12 mouse cellular contexts compared by ENCODE assay signal in genomic region chr9:123440230-123441058, GRCm38 (mm10). TPM values are rescaled to one million over a fixed set of nuclear protein-coding genes. Genes with fewer than 3 reads are reported as not detected.
A peak's percentile ranks its signal among the peaks of the same experiment; 100 is the strongest.
DNase-seq lines count a peak whose midpoint lies in the region; ATAC-seq and TF ChIP-seq lines count a peak whose summit lies in the region.
"Had no signal": no experiment of that assay in that cellular context is flagged by ENCODE, and none has a peak within 500 bp of the region (broad histone marks: within the 10 kb centered on the region; RNA-seq: fewer than 3 reads in every experiment).

No protein-coding gene starts in this region.

- 52% methylated on average over 5 of the region's 5 CpGs for WGBS in heart, adult 2 months
- WGBS in heart, embryonic 10.5 days, result 62% methylated on average over 5 of the region's 5 CpGs
- WGBS in midbrain, embryonic 11.5 days, result 33% methylated on average over 5 of the region's 5 CpGs
- 34% methylated on average over 5 of the region's 5 CpGs for WGBS in midbrain, embryonic 13.5 days

- no peaks in the 10 kb centered on the region for H3K36me3 ChIP-seq in heart, adult 2 months (ENCODE audit: control insufficient read depth, insufficient read depth, low read length)
- peaks cover 27% of the 10 kb centered on the region for H3K36me3 ChIP-seq in heart, embryonic 10.5 days
- no peaks in the 10 kb centered on the region; the same call in 1 of the 2 replicates for H3K36me3 ChIP-seq in midbrain, embryonic 11.5 days (ENCODE audit: control insufficient read depth, insufficient read depth, low read length)
- peaks cover 39% of the 10 kb centered on the region for H3K36me3 ChIP-seq in midbrain, embryonic 13.5 days

- peak; percentile 40 to 50 for DNase-seq in heart, adult 2 months
- no peak for DNase-seq in heart, embryonic 10.5 days (ENCODE audit: low spot score)
- peak; percentile 85 for DNase-seq in midbrain, embryonic 11.5 days (ENCODE audit: low spot score, missing footprints)
- DNase-seq in gastrocnemius, adult 2 months, result peak; percentile 66
- peak; percentile 8 for DNase-seq in naive thymus-derived CD4-positive, alpha-beta T cell, adult 2 months (ENCODE audit: low read depth)
- DNase-seq in adrenal gland, adult 2 months, result no peak
- no peak for DNase-seq in left cerebral cortex, postnatal 25 days (ENCODE audit: low spot score in 2 of 2)

- no peak overlapping the region for H3K9ac ChIP-seq in heart, adult 2 months (ENCODE audit: low read depth, low read length)
- H3K9ac ChIP-seq in midbrain, embryonic 11.5 days (ENCODE audit: low read length), result no peak overlapping the region
- no peak overlapping the region for H3K9ac ChIP-seq in midbrain, embryonic 13.5 days (replicated peaks)
- H3K9ac ChIP-seq: limb, embryonic 13.5 days; neural tube, embryonic 13.5 days; stomach, embryonic 15.5 days had no signal

- ATAC-seq in midbrain, embryonic 11.5 days (ENCODE audit: low FRiP score), result 0 out of 2 replicates have a peak, but pooled peaks have one; percentile 24
- ATAC-seq in midbrain, embryonic 13.5 days, result no peak

- no peak for TF ChIP-seq POLR2A in heart, adult 2 months (IDR thresholded peaks at IDR 0.05; ENCODE audit: insufficient read depth, low read depth, low read length)

- H3K27ac ChIP-seq in heart, adult 2 months, result peak overlapping the region; percentile 31
- no peak overlapping the region for H3K27ac ChIP-seq in heart, embryonic 10.5 days
- no peak overlapping the region for H3K27ac ChIP-seq in midbrain, embryonic 11.5 days (ENCODE audit: low read depth, low read length)
- no peak overlapping the region for H3K27ac ChIP-seq in midbrain, embryonic 13.5 days
- peak overlapping the region; percentile 63 for H3K27ac ChIP-seq in gastrocnemius, adult 2 months
- H3K27ac ChIP-seq: limb, embryonic 13.5 days; neural tube, embryonic 13.5 days; stomach, embryonic 15.5 days had no signal

- H3K79me2 ChIP-seq in heart, adult 2 months (replicated peaks; ENCODE audit: control insufficient read depth, insufficient read depth, low read length), result no peaks in the 10 kb centered on the region; the same call in 1 of the 2 replicates

- intact Hi-C loops in heart, adult 2 months (cut with DNase I), result loop anchor here (5.0 kb wide), 1 partner anchor 328 kb away; the partner anchor contains the start of genes Exosc7 and Zdhhc3
- intact Hi-C loops in gastrocnemius, adult 2 months (cut with DNase I), result loop anchor here (2.0 kb wide), 1 partner anchor 182 kb away; no protein-coding TSS in a partner anchor
- intact Hi-C loops in left cerebral cortex, postnatal 25 days (cut with DNase I), result loop anchor here (2.0 kb wide), 2 partner anchors 188 to 282 kb away; no protein-coding TSS in a partner anchor

- TF ChIP-seq EP300 in heart, adult 2 months (IDR thresholded peaks at IDR 0.05; ENCODE audit: insufficient read depth, low read depth, low read length), result no peak

- TF ChIP-seq CTCF in heart, adult 2 months (IDR thresholded peaks at IDR 0.05), result peak; percentile 59
- TF ChIP-seq CTCF in gastrocnemius, adult 2 months (IDR thresholded peaks at IDR 0.05), result peak; percentile 46

- H3K4me2 ChIP-seq in midbrain, embryonic 11.5 days, result no peak overlapping the region
- no peak overlapping the region for H3K4me2 ChIP-seq in midbrain, embryonic 13.5 days (replicated peaks)
- H3K4me2 ChIP-seq: limb, embryonic 13.5 days; neural tube, embryonic 13.5 days; stomach, embryonic 15.5 days had no signal

- no peak overlapping the region for H3K4me3 ChIP-seq in heart, adult 2 months
- H3K4me3 ChIP-seq in heart, embryonic 10.5 days, result no peak overlapping the region
- H3K4me3 ChIP-seq in midbrain, embryonic 11.5 days (ENCODE audit: low read depth, low read length), result no peak overlapping the region
- no peak overlapping the region for H3K4me3 ChIP-seq in midbrain, embryonic 13.5 days (replicated peaks)
- H3K4me3 ChIP-seq in gastrocnemius, adult 2 months, result no peak overlapping the region
- H3K4me3 ChIP-seq: limb, embryonic 13.5 days; neural tube, embryonic 13.5 days; stomach, embryonic 15.5 days had no signal

- no peaks in the 10 kb centered on the region for H3K9me3 ChIP-seq in heart, embryonic 10.5 days
- H3K9me3 ChIP-seq in midbrain, embryonic 11.5 days (ENCODE audit: control insufficient read depth, low read length), result no peaks in the 10 kb centered on the region
- no peaks in the 10 kb centered on the region for H3K9me3 ChIP-seq in midbrain, embryonic 13.5 days
- H3K9me3 ChIP-seq: G1E; limb, embryonic 13.5 days; neural tube, embryonic 13.5 days; stomach, embryonic 15.5 days had no signal

- H3K27me3 ChIP-seq in heart, adult 2 months (ENCODE audit: control insufficient read depth, insufficient read depth, low read length), result no peaks in the 10 kb centered on the region
- H3K27me3 ChIP-seq in heart, embryonic 10.5 days (ENCODE audit: insufficient read depth, poor library complexity, severe bottlenecking), result no peaks in the 10 kb centered on the region
- H3K27me3 ChIP-seq in midbrain, embryonic 11.5 days (ENCODE audit: control insufficient read depth, insufficient read depth, low read length), result no peaks in the 10 kb centered on the region
- H3K27me3 ChIP-seq in midbrain, embryonic 13.5 days, result no peaks in the 10 kb centered on the region
- H3K27me3 ChIP-seq: limb, embryonic 13.5 days; neural tube, embryonic 13.5 days; stomach, embryonic 15.5 days had no signal

- no peaks in the 10 kb centered on the region for H3K4me1 ChIP-seq in heart, adult 2 months (ENCODE audit: control insufficient read depth, insufficient read depth, low read length)
- H3K4me1 ChIP-seq in heart, embryonic 10.5 days, result no peaks in the 10 kb centered on the region
- no peaks in the 10 kb centered on the region for H3K4me1 ChIP-seq in midbrain, embryonic 11.5 days (ENCODE audit: control insufficient read depth, insufficient read depth, low read length)
- H3K4me1 ChIP-seq in midbrain, embryonic 13.5 days (replicated peaks), result no peaks in the 10 kb centered on the region
- H3K4me1 ChIP-seq: neural tube, embryonic 13.5 days; stomach, embryonic 15.5 days had no signal

RNA-seq across cellular contexts. Expression of gene Limd1, which starts 38.1 kb away (rescaled TPM):
- 10 to 100 TPM; 33.7 to 48.9 TPM for total RNA-seq in heart, adult 2 months (2021)
- 34.6 and 50.0 TPM in 2 replicates for polyA plus RNA-seq in heart, adult 2 months (2012; rRNA removed)
- polyA plus RNA-seq in heart, embryonic 10.5 days (2016; fragmentation: Nextera tagmentation; extraction: Ambion mirVana), result 39.0 and 39.2 TPM in 2 replicates
- polyA plus RNA-seq in midbrain, embryonic 11.5 days (2014; fragmentation: Nextera tagmentation; extraction: Ambion mirVana), result 43.3 and 46.4 TPM in 2 replicates
- 20.3 and 22.7 TPM in 2 replicates for polyA plus RNA-seq in midbrain, embryonic 13.5 days (2015; fragmentation: Nextera tagmentation; extraction: Ambion mirVana)
- 10 to 100 TPM; 31.5 to 41.1 TPM for total RNA-seq in gastrocnemius, adult 2 months (2021)
- 10 to 100 TPM; 28.7 to 33.0 TPM for total RNA-seq in adrenal gland, adult 2 months (2021)
- polyA plus RNA-seq in adrenal gland, adult 2 months (2012; rRNA removed), result 30.2 and 48.8 TPM in 2 replicates
- total RNA-seq in left cerebral cortex, postnatal 25 days (2021), result 1 to 10 TPM; 6.1 to 7.2 TPM

Comparison
In these comparisons a context has a peak if more than half of its experiments do, and no peak if none do; other contexts are left out.
1. DNase-seq: peak in heart, adult 2 months (2 of 2), midbrain, embryonic 11.5 days (single experiment), gastrocnemius, adult 2 months (single experiment) and naive thymus-derived CD4-positive, alpha-beta T cell, adult 2 months (single experiment); none in heart, embryonic 10.5 days (single experiment), adrenal gland, adult 2 months (single experiment) and left cerebral cortex, postnatal 25 days (0 of 2).
2. H3K27ac ChIP-seq: peak in heart, adult 2 months (single experiment) and gastrocnemius, adult 2 months (single experiment); none in heart, embryonic 10.5 days (single experiment), midbrain, embryonic 11.5 days (single experiment) and midbrain, embryonic 13.5 days (single experiment).